Mouse (Mus musculus) kidney, adult 11 months (tissue): ENCODE results near the gene Gm9821.

ENCODE experiments used
- DNase-seq: peaks from one replicate; pipeline ENCODE4 v3.0.0; 2022

The Gm9821 gene

GRCm38 (mm10) chr2:91973416-91974135, 28.1 kb downstream of the Gm9821 start:
- DNase-seq = no peak

- no peak for DNase-seq
Observed at GRCm38 (mm10) chr2:91975581-91976541, 30.4 kb downstream of the Gm9821 start, which contains the start of gene Dgkz. Dgkz (minus strand) TSS chr2:91975864.

- no peak for DNase-seq
Observed at GRCm38 (mm10) chr2:91977960-91978359, 32.5 kb downstream of the Gm9821 start.

- DNase-seq = no peak
Observed at GRCm38 (mm10) chr2:91978547-91978946, 33.0 kb downstream of the Gm9821 start.

GRCm38 (mm10) chr2:91980245-91980644, 34.7 kb downstream of the Gm9821 start:
- DNase-seq = no peak

GRCm38 (mm10) chr2:91980830-91981229, 35.3 kb downstream of the Gm9821 start:
- no peak for DNase-seq

GRCm38 (mm10) chr2:91984439-91984838, 38.9 kb downstream of the Gm9821 start:
- DNase-seq = peak; percentile 89

- no peak for DNase-seq
Observed at GRCm38 (mm10) chr2:91984906-91985525, 39.5 kb downstream of the Gm9821 start.

GRCm38 (mm10) chr2:91986071-91986470, 40.6 kb downstream of the Gm9821 start:
- DNase-seq = no peak

- DNase-seq = peak; percentile 82
Observed at GRCm38 (mm10) chr2:91987542-91987941, 42.0 kb downstream of the Gm9821 start.

- no peak for DNase-seq
Observed at GRCm38 (mm10) chr2:91989750-91990149, 44.2 kb downstream of the Gm9821 start.

- DNase-seq = no peak
Observed at GRCm38 (mm10) chr2:91993409-91993808, 47.9 kb downstream of the Gm9821 start.

- DNase-seq = peak; percentile 65
Observed at GRCm38 (mm10) chr2:91996006-91996405, 50.5 kb downstream of the Gm9821 start.
